Mouse (Mus musculus) ES-E14 (cell line): ENCODE data around the gene Atf7ip2. TPM values are rescaled to one million over a fixed set of nuclear protein-coding genes. Genes with fewer than 3 reads are reported as not detected.
"Not testable (repeated sequence)": the region's sequence is repeated elsewhere in the genome, so short reads cannot be mapped to it uniquely, and the experiment has no call there.

Experiments
- DNase-seq: peaks from one replicate; pipeline ENCODE4 v3.0.0-alpha.2; 2013; ENCODE audit warnings: low read depth, low spot score
- H3K27ac ChIP-seq: 2 replicates; pipeline ENCODE4 v1.5.1; 2012; ENCODE audit warnings: low read depth, mild to moderate bottlenecking, low read length, moderate library complexity, mixed read lengths; ENCODE audit not compliant: poor library complexity, insufficient read depth, severe bottlenecking
- H3K36me3 ChIP-seq: 2 replicates; pipeline ENCODE4 v1.6.1; 2012; ENCODE audit warnings: mild to moderate bottlenecking, low read length, moderate library complexity, mixed read lengths; ENCODE audit not compliant: control insufficient read depth, poor library complexity, insufficient read depth, severe bottlenecking
- H3K4me1 ChIP-seq, 2 experiments: fragments of 150-350 bp in 1 of 2; sonication (generic) in 1 of 2; 2 replicates each; pipeline ENCODE4 v1.6.1; 2012; ENCODE audit warnings: low read length in 2 of 2, mild to moderate bottlenecking in 1 of 2, mixed read lengths in 1 of 2; ENCODE audit not compliant: control insufficient read depth in 2 of 2, insufficient read depth in 2 of 2, poor library complexity in 1 of 2
- H3K4me3 ChIP-seq, 2 experiments: fragments of 150-350 bp in 1 of 2; sonication (generic) in 1 of 2; 2 replicates each; pipeline ENCODE4 v1.5.1; 2012; ENCODE audit warnings: low read length in 2 of 2, low read depth in 1 of 2, mild to moderate bottlenecking in 1 of 2, mixed read lengths in 1 of 2; ENCODE audit not compliant: insufficient read depth in 1 of 2, poor library complexity in 1 of 2, severe bottlenecking in 1 of 2
- H3K9ac ChIP-seq: 2 replicates; pipeline ENCODE4 v1.6.1; 2012; ENCODE audit warnings: low read depth, mild to moderate bottlenecking, low read length, mixed read lengths; ENCODE audit not compliant: poor library complexity, insufficient read depth, severe bottlenecking
- H3K9me3 ChIP-seq: fragments of 150-350 bp; sonication (generic); 2 replicates; pipeline ENCODE4 v1.6.1; 2012; ENCODE audit warnings: low read depth, mild to moderate bottlenecking, low read length; ENCODE audit not compliant: control insufficient read depth, insufficient read depth
- CHD2 ChIP-seq: IDR thresholded peaks from 2 replicates; pipeline ENCODE4 v1.6.1; 2014; ENCODE audit warnings: mild to moderate bottlenecking, low read depth, low read length, inconsistent platforms
- HCFC1 ChIP-seq: IDR thresholded peaks from 2 replicates; pipeline ENCODE4 v1.6.1; 2012; ENCODE audit warnings: low read length, inconsistent platforms, borderline replicate concordance; ENCODE audit not compliant: insufficient read depth
- MAFK ChIP-seq: IDR thresholded peaks from 2 replicates; pipeline ENCODE4 v1.6.1; 2014; ENCODE audit warnings: mild to moderate bottlenecking, low read depth, low read length, inconsistent platforms; ENCODE audit not compliant: insufficient read depth
- ZC3H11A ChIP-seq: IDR thresholded peaks from 2 replicates; pipeline ENCODE4 v1.6.1; 2012; ENCODE audit warnings: low read depth, mild to moderate bottlenecking, inconsistent platforms, low read length, borderline replicate concordance
- ZNF384 ChIP-seq: IDR thresholded peaks from 2 replicates; pipeline ENCODE4 v1.6.1; 2012; ENCODE audit warnings: low read depth, low read length, inconsistent platforms
- in situ Hi-C, 2 experiments: fragments of 600-800 bp; cut with MboI; formaldehyde crosslinking; loops; one replicate each; pipeline ENCODE4 v1.15.1; 2025; ENCODE audit warnings: low sequenced_read_pairs in 2 of 2, inconsistent platforms in 1 of 2; ENCODE audit not compliant: unreplicated experiment in 2 of 2
- total RNA-seq: library from RNA; depleted of rRNA; stranded (reverse); fragments of 300-350 nt; gene quantifications from 2 replicates; pipeline ENCODE4 v1.2.3, GENCODE M21; 2012

The Atf7ip2 gene
- total RNA-seq, 1 experiment = 15.8 TPM

GRCm38 (mm10) chr16:10274465-10274864 is 82.0 kb downstream of the Atf7ip2 start:
- Histone ChIP-seq H3K9me3 (no peaks in the 10 kb centered on the region), H3K36me3 (no peaks in the 10 kb centered on the region), H3K27ac (no peak overlapping the region), H3K4me1 (no peaks in the 10 kb centered on the region; a peak in 1 of 4 replicates), H3K4me3 (no peak overlapping the region), H3K9ac (no peak overlapping the region)
- TF ChIP-seq CHD2 = no peak
- TF ChIP-seq ZC3H11A = no peak
- TF ChIP-seq ZNF384 = no peak
- TF ChIP-seq HCFC1 = no peak
- no peak for TF ChIP-seq MAFK
- DNase-seq = peak; percentile 27
- in situ Hi-C loops = loop anchor here in 1 of 2 experiments (10.0 kb wide), 1 partner anchor 190 kb away; no protein-coding TSS in a partner anchor

- not testable (repeated sequence) for H3K36me3 ChIP-seq, H3K27ac ChIP-seq, H3K4me3 ChIP-seq, H3K4me1 ChIP-seq, H3K9ac ChIP-seq, H3K9me3 ChIP-seq, DNase-seq
- in situ Hi-C loops = loop anchor here (5.0 to 25.0 kb wide), 3 partner anchors 121 to 236 kb away; partner anchors contain the start of gene Tekt5 (in 1 of the 2)
These were observed 84.3 kb downstream of the Atf7ip2 start for GRCm38 (mm10) chr16:10276778-10277177.

- Histone ChIP-seq H3K4me1 (no peaks in the 10 kb centered on the region; a peak in 1 of 4 replicates), H3K9me3 (no peaks in the 10 kb centered on the region), H3K36me3 (no peaks in the 10 kb centered on the region), H3K9ac (no peak overlapping the region), H3K4me3 (no peak overlapping the region), H3K27ac (no peak overlapping the region)
- in situ Hi-C loops = loop anchor here (5.0 to 25.0 kb wide), 3 partner anchors 114 to 237 kb away; partner anchors contain the start of gene Tekt5 (in 1 of the 2)
- TF ChIP-seq MAFK (no peak), HCFC1 (no peak), ZNF384 (peak; percentile 42; the same call in 1 of the 2 replicates), CHD2 (no peak), ZC3H11A (peak; percentile 98)
- peak; percentile 74 for DNase-seq
These were observed 87.9 kb downstream of the Atf7ip2 start for GRCm38 (mm10) chr16:10280286-10280951.

- H3K9me3 ChIP-seq = no peaks in the 10 kb centered on the region
- H3K4me1 ChIP-seq = no peaks in the 10 kb centered on the region; a peak in 1 of 4 replicates
- no peak overlapping the region for H3K9ac ChIP-seq
- no peak overlapping the region for H3K27ac ChIP-seq
- H3K36me3 ChIP-seq = no peaks in the 10 kb centered on the region
- in situ Hi-C loops = loop anchor here (5.0 to 25.0 kb wide), 3 partner anchors 113 to 235 kb away; partner anchors contain the start of gene Tekt5 (in 1 of the 2)
- H3K4me3 ChIP-seq = no peak overlapping the region
- DNase-seq = no peak
- TF ChIP-seq HCFC1 (no peak), MAFK (no peak), CHD2 (no peak)
These were observed 89.4 kb downstream of the Atf7ip2 start for GRCm38 (mm10) chr16:10281890-10282289.
